Mouse (Mus musculus) naive thymus-derived CD4-positive, alpha-beta T cell, adult 2 months (primary cell): ENCODE measurements around the gene Itga9.

Experiments
- DNase-seq: peaks from one replicate; pipeline ENCODE4 v3.0.0-alpha.2; 2011; ENCODE audit warnings: low read depth

Itga9 gene

GRCm38 (mm10) chr9:118770366-118770765, 163.9 kb downstream of the Itga9 start:
- no peak for DNase-seq

- no peak for DNase-seq
Measured at GRCm38 (mm10) chr9:118774676-118775075, 168.2 kb downstream of the Itga9 start.

- DNase-seq, result no peak
Measured at GRCm38 (mm10) chr9:118776880-118777438, 170.5 kb downstream of the Itga9 start.

- DNase-seq, result no peak
Measured at GRCm38 (mm10) chr9:118778596-118778995, 172.1 kb downstream of the Itga9 start.

- DNase-seq, result no peak
Measured at GRCm38 (mm10) chr9:118784621-118785020, 178.1 kb downstream of the Itga9 start.

GRCm38 (mm10) chr9:118785816-118786215, 179.3 kb downstream of the Itga9 start:
- no peak for DNase-seq

- no peak for DNase-seq
Measured at GRCm38 (mm10) chr9:118788869-118789281, 182.4 kb downstream of the Itga9 start.

- no peak for DNase-seq
Measured at GRCm38 (mm10) chr9:118791231-118791630, 184.7 kb downstream of the Itga9 start.

GRCm38 (mm10) chr9:118793151-118793785, 186.8 kb downstream of the Itga9 start:
- no peak for DNase-seq

- no peak for DNase-seq
Measured at GRCm38 (mm10) chr9:118794668-118795067, 188.2 kb downstream of the Itga9 start.

- DNase-seq, result no peak
Measured at GRCm38 (mm10) chr9:118795304-118795703, 188.8 kb downstream of the Itga9 start.

GRCm38 (mm10) chr9:118799105-118799504, 192.6 kb downstream of the Itga9 start:
- DNase-seq, result no peak

- no peak for DNase-seq
Measured at GRCm38 (mm10) chr9:118801176-118801909, 194.9 kb downstream of the Itga9 start.

- DNase-seq, result no peak
Measured at GRCm38 (mm10) chr9:118801910-118802287, 195.4 kb downstream of the Itga9 start.

- no peak for DNase-seq
Measured at GRCm38 (mm10) chr9:118802380-118802779, 195.9 kb downstream of the Itga9 start.

- no peak for DNase-seq
Measured at GRCm38 (mm10) chr9:118805740-118806139, 199.2 kb downstream of the Itga9 start.

GRCm38 (mm10) chr9:118807669-118808068, 201.2 kb downstream of the Itga9 start:
- no peak for DNase-seq

- DNase-seq, result no peak
Measured at GRCm38 (mm10) chr9:118812221-118812620, 205.7 kb downstream of the Itga9 start.

GRCm38 (mm10) chr9:118813492-118813891, 207.0 kb downstream of the Itga9 start:
- DNase-seq, result no peak

- DNase-seq, result no peak
Measured at GRCm38 (mm10) chr9:118814056-118814455, 207.6 kb downstream of the Itga9 start.

GRCm38 (mm10) chr9:118814461-118814860, 208.0 kb downstream of the Itga9 start:
- peak; percentile 61 for DNase-seq

- DNase-seq, result no peak
Measured at GRCm38 (mm10) chr9:118815543-118815942, 209.1 kb downstream of the Itga9 start.

- DNase-seq, result no peak
Measured at GRCm38 (mm10) chr9:118818508-118818907, 212.0 kb downstream of the Itga9 start.
